Mouse (Mus musculus): ENCODE data around the gene Nfib.

DNA sequence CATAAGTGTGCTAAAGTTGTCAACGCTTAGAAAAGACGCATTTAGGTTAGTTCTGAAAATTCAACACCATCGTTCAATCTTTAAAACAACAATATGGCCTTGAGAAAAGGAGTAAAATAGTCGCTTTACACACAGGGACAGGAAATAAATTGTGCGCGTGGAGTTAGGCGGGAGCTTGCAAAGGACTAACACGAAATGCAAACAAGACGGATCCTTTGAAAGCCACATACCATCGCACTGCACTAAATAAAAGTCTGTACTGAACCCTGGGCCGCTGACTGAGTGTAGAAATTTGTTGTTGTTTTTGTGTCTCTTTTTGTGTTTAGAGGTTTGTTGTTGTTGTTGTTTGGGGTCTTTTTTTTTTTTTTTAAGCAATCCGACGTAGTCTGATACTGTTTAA is 193.2 kb downstream of the Nfib start:
- TF ChIP-seq CTCF (IDR thresholded peaks at IDR 0.05; ENCODE audit: low read depth, low read length) (no peak), TAL1 (conservative IDR thresholded peaks at IDR 0.05; ENCODE audit: low read depth, low read length) (no peak), GATA1 (IDR thresholded peaks at IDR 0.05; ENCODE audit: borderline replicate concordance, low read length) (no peak), POLR2AphosphoS5 (IDR thresholded peaks at IDR 0.05; ENCODE audit: insufficient replicate concordance, low read depth, low read length) (no peak)

All from G1E (cell line).